Mouse (Mus musculus): ENCODE results near the gene Zfp583. TPM values are rescaled to one million over a fixed set of nuclear protein-coding genes. Genes with fewer than 3 reads are reported as not detected.

Gene Zfp583
- polyA plus RNA-seq, 1 experiment from 2014 or later: 1.0 TPM

GRCm38 (mm10) chr7:6285366-6285765 is 45.7 kb downstream of the Zfp583 start:
- Histone ChIP-seq H3K27ac (replicated peaks) (peak overlapping the region; percentile 81; the same call in 1 of the 2 replicates), H3K36me3 (replicated peaks) (no peaks in the 10 kb centered on the region; the same call in 1 of the 2 replicates), H3K27me3 (no peaks in the 10 kb centered on the region), H3K4me1 (replicated peaks) (peaks cover 47% of the 10 kb centered on the region), H3K4me3 (replicated peaks) (peak overlapping the region; percentile 66), H3K9me3 (replicated peaks) (no peaks in the 10 kb centered on the region), H3K9ac (peak overlapping the region; percentile 57; the same call in 1 of the 2 replicates), H3K4me2 (peak overlapping the region; percentile 91)
- no peak for ATAC-seq (ENCODE audit: insufficient read depth)
- whole genome bisulfite sequencing (ENCODE audit: insufficient replicate concordance): 70% methylated on average over 6 of the region's 6 CpGs

DNA sequence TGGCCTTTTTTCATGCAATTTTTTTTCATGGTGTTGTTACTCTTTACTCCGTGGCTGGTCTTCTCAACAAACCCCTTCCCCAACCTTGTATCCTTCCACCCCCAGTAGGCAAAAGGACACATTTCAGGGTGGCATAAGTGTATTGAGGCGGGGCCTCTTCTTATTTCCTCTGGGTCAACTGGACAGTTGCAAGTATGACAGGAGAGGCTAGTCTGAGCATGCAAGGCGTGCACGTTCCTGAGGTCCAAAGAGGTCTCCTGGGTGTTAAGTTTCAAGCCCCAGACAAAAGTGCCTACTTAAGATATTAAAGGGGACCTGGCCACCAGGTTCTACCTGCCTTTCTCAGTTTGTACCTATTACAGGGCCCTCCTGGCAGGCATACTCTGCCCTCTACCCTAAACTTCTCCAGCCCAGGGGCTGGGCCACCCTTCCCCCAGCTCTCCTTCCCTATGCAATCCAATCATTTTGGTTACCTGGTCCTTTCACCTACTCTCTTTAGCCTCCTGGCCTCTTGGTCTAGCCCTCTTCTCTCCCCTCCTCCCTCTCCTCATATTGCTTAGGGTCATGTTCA is 46.6 kb downstream of the Zfp583 start:
- 86% methylated on average over 4 of the region's 4 CpGs for WGBS (ENCODE audit: insufficient replicate concordance)
- H3K27me3 ChIP-seq: no peaks in the 10 kb centered on the region

DNA sequence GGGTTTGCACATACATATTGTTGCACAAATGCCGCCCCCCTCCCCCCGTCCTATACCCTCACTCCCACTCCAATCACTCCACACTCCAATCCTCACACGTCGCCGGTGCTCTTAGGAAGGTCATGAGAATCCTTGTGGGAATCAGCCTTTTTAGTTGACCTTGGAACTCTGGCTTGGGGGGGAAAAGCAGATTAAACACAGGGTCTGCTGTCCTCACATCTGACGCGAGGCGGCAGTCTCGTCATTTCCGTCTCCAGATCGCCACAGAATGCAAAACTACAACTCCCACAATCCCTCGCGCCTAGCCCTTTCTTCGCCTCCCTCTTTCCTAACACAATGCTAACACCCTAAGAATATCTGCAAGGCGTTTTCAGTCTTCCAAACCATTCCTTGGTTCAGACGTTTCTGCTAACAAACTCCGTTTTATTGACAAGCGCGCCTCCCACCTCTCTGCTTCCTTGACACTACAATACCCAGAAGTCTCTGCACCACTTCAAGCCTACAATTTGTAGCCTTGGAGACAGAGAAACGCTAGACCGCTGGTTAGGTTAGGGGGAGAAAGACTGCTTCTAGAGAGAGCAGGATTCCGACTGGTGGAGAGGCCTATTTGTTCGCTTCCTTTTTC is 47.5 kb downstream of the Zfp583 start:
- Histone ChIP-seq H3K4me3 (replicated peaks) (peak overlapping the region; percentile 67), H3K36me3 (replicated peaks) (no peaks in the 10 kb centered on the region), H3K27ac (replicated peaks) (peak overlapping the region; percentile 76), H3K9me3 (replicated peaks) (no peaks in the 10 kb centered on the region), H3K4me2 (peak overlapping the region; percentile 82), H3K4me1 (replicated peaks) (peaks cover 48% of the 10 kb centered on the region), H3K27me3 (no peaks in the 10 kb centered on the region), H3K9ac (peak overlapping the region; percentile 54)
- peak; percentile 35; the same call in 1 of the 2 replicates for ATAC-seq (ENCODE audit: insufficient read depth)
- under 1% methylated on average over 23 of the region's 23 CpGs for WGBS (ENCODE audit: insufficient replicate concordance)

More for the DNA sequence above, 46.6 kb downstream of the Zfp583 start:
- Histone ChIP-seq H3K4me2 (peak overlapping the region; percentile 82), H3K27ac (replicated peaks) (no peak overlapping the region), H3K9ac (no peak overlapping the region), H3K9me3 (replicated peaks) (no peaks in the 10 kb centered on the region), H3K4me1 (replicated peaks) (peaks cover 47% of the 10 kb centered on the region), H3K4me3 (replicated peaks) (no peak overlapping the region), H3K36me3 (replicated peaks) (no peaks in the 10 kb centered on the region)
- no peak for ATAC-seq (ENCODE audit: insufficient read depth)

DNA sequence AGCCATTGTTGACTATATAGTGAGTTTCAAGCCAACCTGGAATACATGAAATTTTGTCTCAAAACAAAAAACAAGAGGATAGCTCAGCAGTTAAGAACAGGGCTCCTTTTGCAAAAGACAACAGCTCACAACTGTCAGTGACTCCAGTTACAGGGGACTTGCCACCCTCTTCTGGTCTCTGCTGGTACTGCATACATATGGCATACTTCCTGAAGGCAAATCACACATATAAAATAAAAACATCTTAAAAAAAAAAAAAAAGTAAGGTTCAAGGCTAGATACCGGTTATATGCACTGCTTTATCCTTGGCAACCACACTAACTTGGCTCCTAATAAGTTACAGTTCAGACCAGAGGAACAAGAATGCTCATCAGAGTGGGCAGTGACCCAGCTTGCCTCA is 48.3 kb downstream of the Zfp583 start:
- H3K4me3 ChIP-seq (replicated peaks): peak overlapping the region; percentile 67
- peak overlapping the region; percentile 54; the same call in 1 of the 2 replicates for H3K9ac ChIP-seq
- ATAC-seq (ENCODE audit: insufficient read depth): no peak
- no peaks in the 10 kb centered on the region for H3K27me3 ChIP-seq
- 0% methylated on average over 1 of the region's 1 CpGs for WGBS (ENCODE audit: insufficient replicate concordance)
- H3K27ac ChIP-seq (replicated peaks): peak overlapping the region; percentile 76
- H3K36me3 ChIP-seq (replicated peaks): no peaks in the 10 kb centered on the region
- peak overlapping the region; percentile 82 for H3K4me2 ChIP-seq
- H3K4me1 ChIP-seq (replicated peaks): peaks cover 46% of the 10 kb centered on the region
- H3K9me3 ChIP-seq (replicated peaks): no peaks in the 10 kb centered on the region

DNA sequence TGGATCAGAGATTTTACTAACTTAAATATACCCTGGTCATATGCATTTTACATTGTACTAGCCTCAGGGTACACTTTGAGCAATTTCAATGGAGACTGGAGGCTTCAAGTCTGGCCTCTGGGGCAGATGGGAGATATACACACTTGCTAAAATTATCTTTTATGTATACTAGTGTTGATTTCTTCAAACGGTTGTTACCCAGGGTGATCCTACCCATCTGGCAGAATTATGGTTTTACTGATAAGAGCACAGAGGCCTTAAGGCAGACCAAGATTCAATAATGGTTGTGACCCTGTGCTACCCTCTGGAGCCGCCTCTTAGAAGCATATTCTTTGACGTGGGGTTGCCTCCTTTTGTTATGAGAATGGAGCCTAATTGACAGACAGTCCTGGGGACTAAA is 53.2 kb downstream of the Zfp583 start:
- Histone ChIP-seq H3K27me3 (no peaks in the 10 kb centered on the region), H3K9me3 (replicated peaks) (no peaks in the 10 kb centered on the region), H3K4me2 (no peak overlapping the region), H3K27ac (replicated peaks) (no peak overlapping the region), H3K4me3 (replicated peaks) (no peak overlapping the region), H3K4me1 (replicated peaks) (peaks cover 16% of the 10 kb centered on the region), H3K36me3 (replicated peaks) (no peaks in the 10 kb centered on the region), H3K9ac (no peak overlapping the region)
- peak; percentile 81 for ATAC-seq (ENCODE audit: insufficient read depth)
- 10% methylated on average over 3 of the region's 3 CpGs for WGBS (ENCODE audit: insufficient replicate concordance)

GRCm38 (mm10) chr7:6265695-6266094 is 65.4 kb downstream of the Zfp583 start:
- no peak for ATAC-seq (ENCODE audit: insufficient read depth)
- no peaks in the 10 kb centered on the region for H3K36me3 ChIP-seq (replicated peaks)
- no peaks in the 10 kb centered on the region for H3K9me3 ChIP-seq (replicated peaks)
- no peak overlapping the region for H3K4me3 ChIP-seq (replicated peaks)
- H3K4me2 ChIP-seq: no peak overlapping the region
- H3K9ac ChIP-seq: no peak overlapping the region
- H3K27me3 ChIP-seq: no peaks in the 10 kb centered on the region
- H3K27ac ChIP-seq (replicated peaks): no peak overlapping the region
- WGBS (ENCODE audit: insufficient replicate concordance): 47% methylated on average over 8 of the region's 8 CpGs
- no peaks in the 10 kb centered on the region for H3K4me1 ChIP-seq (replicated peaks)

Other genes with a start within 250 kb of the Zfp583 start
- gene Zfp787, start 175.3 kb downstream of the Zfp583 start, polyA plus RNA-seq (2015; fragmentation: Nextera tagmentation; extraction: Ambion mirVana): 9.8 and 10.1 TPM in 2 replicates
- gene Zfp444, start 159.1 kb downstream of the Zfp583 start, polyA plus RNA-seq (2015; fragmentation: Nextera tagmentation; extraction: Ambion mirVana): 18.2 and 22.2 TPM in 2 replicates
- gene Galp, start 134.2 kb downstream of the Zfp583 start, polyA plus RNA-seq (2015; fragmentation: Nextera tagmentation; extraction: Ambion mirVana): not detected in 2 replicates
- gene Zscan5b, start 109.0 kb downstream of the Zfp583 start, polyA plus RNA-seq (2015; fragmentation: Nextera tagmentation; extraction: Ambion mirVana): not detected in 2 replicates
- gene Epp13, start 78.6 kb downstream of the Zfp583 start, polyA plus RNA-seq (2015; fragmentation: Nextera tagmentation; extraction: Ambion mirVana): not detected in 2 replicates
- 3.4 and 5.4 TPM in 2 replicates for gene Zfp667, start 44.7 kb downstream of the Zfp583 start, polyA plus RNA-seq (2015; fragmentation: Nextera tagmentation; extraction: Ambion mirVana)
- gene Gm3854, start 12.5 kb upstream of the Zfp583 start, polyA plus RNA-seq (2015; fragmentation: Nextera tagmentation; extraction: Ambion mirVana): 0.10 and 0.22 TPM in 2 replicates
- gene Zfp78, start 32.0 kb upstream of the Zfp583 start, polyA plus RNA-seq (2015; fragmentation: Nextera tagmentation; extraction: Ambion mirVana): 0.90 and 1.0 TPM in 2 replicates
- 1.2 and 1.3 TPM in 2 replicates for gene Zfp28, start 52.0 kb upstream of the Zfp583 start, polyA plus RNA-seq (2015; fragmentation: Nextera tagmentation; extraction: Ambion mirVana)
- not detected in 2 replicates for gene Smim17, start 67.4 kb upstream of the Zfp583 start, polyA plus RNA-seq (2015; fragmentation: Nextera tagmentation; extraction: Ambion mirVana)
- not detected in 2 replicates for gene Gm20715, start 79.0 kb upstream of the Zfp583 start, polyA plus RNA-seq (2015; fragmentation: Nextera tagmentation; extraction: Ambion mirVana)
- gene Olfr1344, start 107.4 kb upstream of the Zfp583 start, polyA plus RNA-seq (2015; fragmentation: Nextera tagmentation; extraction: Ambion mirVana): not detected in 2 replicates
- not detected in 2 replicates for gene Olfr1336, start 124.9 kb upstream of the Zfp583 start, polyA plus RNA-seq (2015; fragmentation: Nextera tagmentation; extraction: Ambion mirVana)
- gene Olfr1346, start 135.8 kb upstream of the Zfp583 start, polyA plus RNA-seq (2015; fragmentation: Nextera tagmentation; extraction: Ambion mirVana): not detected in 2 replicates
- not detected in 2 replicates for gene Olfr5, start 155.7 kb upstream of the Zfp583 start, polyA plus RNA-seq (2015; fragmentation: Nextera tagmentation; extraction: Ambion mirVana)
- not detected in 2 replicates for gene Olfr1347, start 168.5 kb upstream of the Zfp583 start, polyA plus RNA-seq (2015; fragmentation: Nextera tagmentation; extraction: Ambion mirVana)
- gene Olfr1348, start 177.5 kb upstream of the Zfp583 start, polyA plus RNA-seq (2015; fragmentation: Nextera tagmentation; extraction: Ambion mirVana): not detected in 2 replicates
- gene Olfr1349, start 191.7 kb upstream of the Zfp583 start, polyA plus RNA-seq (2015; fragmentation: Nextera tagmentation; extraction: Ambion mirVana): not detected in 2 replicates
- gene Olfr1350, start 233.6 kb upstream of the Zfp583 start, polyA plus RNA-seq (2015; fragmentation: Nextera tagmentation; extraction: Ambion mirVana): not detected in 2 replicates